Mouse (Mus musculus): Measurements from ENCODE around the gene Olfml2b. TPM values are rescaled to one million over a fixed set of nuclear protein-coding genes. Genes with fewer than 3 reads are reported as not detected.

Olfml2b gene
- polyA plus RNA-seq, 1 experiment from 2014 or later, result 13.1 TPM

- H3K27ac ChIP-seq (ENCODE audit: low read length), result no peak overlapping the region
- H3K36me3 ChIP-seq (ENCODE audit: insufficient read depth, low read length), result no peaks in the 10 kb centered on the region
- no peak overlapping the region for H3K4me2 ChIP-seq (replicated peaks; ENCODE audit: low read depth, low read length)
- ATAC-seq (ENCODE audit: low FRiP score, low TSS enrichment), result no peak
- WGBS, result 28% methylated on average over 2 of the region's 2 CpGs
- no peak overlapping the region for H3K4me3 ChIP-seq (ENCODE audit: low read length)
- 0 out of 2 replicates have a peak, but pooled peaks cover 2% of the 10 kb centered on the region for H3K4me1 ChIP-seq (ENCODE audit: insufficient read depth, low read length)
- no peaks in the 10 kb centered on the region for H3K9me3 ChIP-seq (ENCODE audit: low read length)
- H3K27me3 ChIP-seq (ENCODE audit: insufficient read depth, low read length), result no peaks in the 10 kb centered on the region
- no peak overlapping the region for H3K9ac ChIP-seq (replicated peaks; ENCODE audit: low read length)
Measured at GRCm38 (mm10) chr1:170657228-170657521, 12.8 kb downstream of the Olfml2b start.

GRCm38 (mm10) chr1:170657643-170658314 lies 13.4 kb downstream of the Olfml2b start:
- Histone ChIP-seq H3K27ac (ENCODE audit: low read length) (no peak overlapping the region), H3K9ac (replicated peaks; ENCODE audit: low read length) (no peak overlapping the region), H3K4me3 (ENCODE audit: low read length) (no peak overlapping the region), H3K9me3 (ENCODE audit: low read length) (no peaks in the 10 kb centered on the region), H3K36me3 (ENCODE audit: insufficient read depth, low read length) (no peaks in the 10 kb centered on the region), H3K4me1 (ENCODE audit: insufficient read depth, low read length) (0 out of 2 replicates have a peak, but pooled peaks cover 2% of the 10 kb centered on the region), H3K4me2 (replicated peaks; ENCODE audit: low read depth, low read length) (no peak overlapping the region), H3K27me3 (ENCODE audit: insufficient read depth, low read length) (no peaks in the 10 kb centered on the region)
- WGBS, result 58% methylated on average over 13 of the region's 13 CpGs
- no peak for ATAC-seq (ENCODE audit: low FRiP score, low TSS enrichment)

GRCm38 (mm10) chr1:170659260-170659659 lies 14.9 kb downstream of the Olfml2b start:
- no peaks in the 10 kb centered on the region for H3K27me3 ChIP-seq (ENCODE audit: insufficient read depth, low read length)
- no peak overlapping the region for H3K27ac ChIP-seq (ENCODE audit: low read length)
- H3K4me2 ChIP-seq (replicated peaks; ENCODE audit: low read depth, low read length), result no peak overlapping the region
- H3K4me3 ChIP-seq (ENCODE audit: low read length), result no peak overlapping the region
- no peaks in the 10 kb centered on the region for H3K9me3 ChIP-seq (ENCODE audit: low read length)
- H3K9ac ChIP-seq (replicated peaks; ENCODE audit: low read length), result no peak overlapping the region
- no peaks in the 10 kb centered on the region for H3K36me3 ChIP-seq (ENCODE audit: insufficient read depth, low read length)
- 0 out of 2 replicates have a peak, but pooled peaks cover 2% of the 10 kb centered on the region for H3K4me1 ChIP-seq (ENCODE audit: insufficient read depth, low read length)
- no peak for ATAC-seq (ENCODE audit: low FRiP score, low TSS enrichment)
- WGBS, result 81% methylated on average over 13 of the region's 13 CpGs

- Histone ChIP-seq H3K27me3 (ENCODE audit: insufficient read depth, low read length) (no peaks in the 10 kb centered on the region), H3K4me1 (ENCODE audit: insufficient read depth, low read length) (no peaks in the 10 kb centered on the region), H3K36me3 (ENCODE audit: insufficient read depth, low read length) (no peaks in the 10 kb centered on the region), H3K27ac (ENCODE audit: low read length) (no peak overlapping the region), H3K4me2 (replicated peaks; ENCODE audit: low read depth, low read length) (no peak overlapping the region), H3K9ac (replicated peaks; ENCODE audit: low read length) (no peak overlapping the region), H3K9me3 (ENCODE audit: low read length) (no peaks in the 10 kb centered on the region), H3K4me3 (ENCODE audit: low read length) (no peak overlapping the region)
- 81% methylated on average over 11 of the region's 11 CpGs for WGBS
- ATAC-seq (ENCODE audit: low FRiP score, low TSS enrichment), result no peak
Measured at GRCm38 (mm10) chr1:170664620-170665185, 20.4 kb downstream of the Olfml2b start.

GRCm38 (mm10) chr1:170665200-170665599 lies 20.9 kb downstream of the Olfml2b start:
- no peak overlapping the region for H3K4me2 ChIP-seq (replicated peaks; ENCODE audit: low read depth, low read length)
- no peak for ATAC-seq (ENCODE audit: low FRiP score, low TSS enrichment)
- no peak overlapping the region for H3K4me3 ChIP-seq (ENCODE audit: low read length)
- no peaks in the 10 kb centered on the region for H3K27me3 ChIP-seq (ENCODE audit: insufficient read depth, low read length)
- no peak overlapping the region for H3K27ac ChIP-seq (ENCODE audit: low read length)
- no peaks in the 10 kb centered on the region for H3K36me3 ChIP-seq (ENCODE audit: insufficient read depth, low read length)
- no peaks in the 10 kb centered on the region for H3K9me3 ChIP-seq (ENCODE audit: low read length)
- H3K9ac ChIP-seq (replicated peaks; ENCODE audit: low read length), result no peak overlapping the region
- 87% methylated on average over 7 of the region's 7 CpGs for WGBS
- no peaks in the 10 kb centered on the region for H3K4me1 ChIP-seq (ENCODE audit: insufficient read depth, low read length)

GRCm38 (mm10) chr1:170674184-170674775 lies 29.9 kb downstream of the Olfml2b start:
- Histone ChIP-seq H3K36me3 (ENCODE audit: insufficient read depth, low read length) (no peaks in the 10 kb centered on the region; the same call in 1 of the 2 replicates), H3K4me3 (ENCODE audit: low read length) (no peak overlapping the region), H3K27ac (ENCODE audit: low read length) (no peak overlapping the region), H3K9me3 (ENCODE audit: low read length) (0 out of 2 replicates have a peak, but pooled peaks cover 5% of the 10 kb centered on the region), H3K27me3 (ENCODE audit: insufficient read depth, low read length) (no peaks in the 10 kb centered on the region), H3K4me2 (replicated peaks; ENCODE audit: low read depth, low read length) (no peak overlapping the region), H3K4me1 (ENCODE audit: insufficient read depth, low read length) (no peaks in the 10 kb centered on the region), H3K9ac (replicated peaks; ENCODE audit: low read length) (no peak overlapping the region)
- 81% methylated on average over 9 of the region's 9 CpGs for WGBS
- ATAC-seq (ENCODE audit: low FRiP score, low TSS enrichment), result no peak

- H3K4me2 ChIP-seq (replicated peaks; ENCODE audit: low read depth, low read length), result no peak overlapping the region
- no peak overlapping the region for H3K4me3 ChIP-seq (ENCODE audit: low read length)
- ATAC-seq (ENCODE audit: low FRiP score, low TSS enrichment), result no peak
- no peaks in the 10 kb centered on the region for H3K9me3 ChIP-seq (ENCODE audit: low read length)
- 92% methylated on average over 4 of the region's 4 CpGs for WGBS
- no peaks in the 10 kb centered on the region for H3K36me3 ChIP-seq (ENCODE audit: insufficient read depth, low read length)
- no peak overlapping the region for H3K9ac ChIP-seq (replicated peaks; ENCODE audit: low read length)
- no peaks in the 10 kb centered on the region for H3K4me1 ChIP-seq (ENCODE audit: insufficient read depth, low read length)
- H3K27me3 ChIP-seq (ENCODE audit: insufficient read depth, low read length), result no peaks in the 10 kb centered on the region
- H3K27ac ChIP-seq (ENCODE audit: low read length), result no peak overlapping the region
Measured at GRCm38 (mm10) chr1:170677681-170678080, 33.3 kb downstream of the Olfml2b start.

GRCm38 (mm10) chr1:170678861-170679260 lies 34.5 kb downstream of the Olfml2b start:
- ATAC-seq (ENCODE audit: low FRiP score, low TSS enrichment), result no peak
- Histone ChIP-seq H3K9me3 (ENCODE audit: low read length) (no peaks in the 10 kb centered on the region), H3K36me3 (ENCODE audit: insufficient read depth, low read length) (no peaks in the 10 kb centered on the region), H3K27ac (ENCODE audit: low read length) (no peak overlapping the region), H3K4me2 (replicated peaks; ENCODE audit: low read depth, low read length) (no peak overlapping the region), H3K9ac (replicated peaks; ENCODE audit: low read length) (no peak overlapping the region), H3K4me1 (ENCODE audit: insufficient read depth, low read length) (no peaks in the 10 kb centered on the region), H3K27me3 (ENCODE audit: insufficient read depth, low read length) (no peaks in the 10 kb centered on the region), H3K4me3 (ENCODE audit: low read length) (no peak overlapping the region)
- WGBS, result 67% methylated on average over 4 of the region's 4 CpGs

- 84% methylated on average over 2 of the region's 2 CpGs for WGBS
- H3K4me2 ChIP-seq (replicated peaks; ENCODE audit: low read depth, low read length), result no peak overlapping the region
- H3K4me3 ChIP-seq (ENCODE audit: low read length), result no peak overlapping the region
- no peak overlapping the region for H3K9ac ChIP-seq (replicated peaks; ENCODE audit: low read length)
- no peaks in the 10 kb centered on the region for H3K4me1 ChIP-seq (ENCODE audit: insufficient read depth, low read length)
- no peaks in the 10 kb centered on the region for H3K9me3 ChIP-seq (ENCODE audit: low read length)
- no peaks in the 10 kb centered on the region for H3K27me3 ChIP-seq (ENCODE audit: insufficient read depth, low read length)
- H3K27ac ChIP-seq (ENCODE audit: low read length), result no peak overlapping the region
- H3K36me3 ChIP-seq (ENCODE audit: insufficient read depth, low read length), result no peaks in the 10 kb centered on the region
- no peak for ATAC-seq (ENCODE audit: low FRiP score, low TSS enrichment)
Measured at GRCm38 (mm10) chr1:170679624-170680023, 35.3 kb downstream of the Olfml2b start.

- H3K36me3 ChIP-seq (ENCODE audit: insufficient read depth, low read length), result no peaks in the 10 kb centered on the region
- H3K4me1 ChIP-seq (ENCODE audit: insufficient read depth, low read length), result no peaks in the 10 kb centered on the region
- H3K4me3 ChIP-seq (ENCODE audit: low read length), result no peak overlapping the region
- no peak overlapping the region for H3K4me2 ChIP-seq (replicated peaks; ENCODE audit: low read depth, low read length)
- WGBS, result 75% methylated on average over 6 of the region's 6 CpGs
- ATAC-seq (ENCODE audit: low FRiP score, low TSS enrichment), result no peak
- no peak overlapping the region for H3K9ac ChIP-seq (replicated peaks; ENCODE audit: low read length)
- no peaks in the 10 kb centered on the region for H3K27me3 ChIP-seq (ENCODE audit: insufficient read depth, low read length)
- no peaks in the 10 kb centered on the region for H3K9me3 ChIP-seq (ENCODE audit: low read length)
- H3K27ac ChIP-seq (ENCODE audit: low read length), result no peak overlapping the region
Measured at GRCm38 (mm10) chr1:170683863-170684262, 39.5 kb downstream of the Olfml2b start.
